ENCODE assay signal across 8 mouse cellular contexts in genomic region chr4:73042672-73043071, GRCm38 (mm10).
DNase-seq lines count a peak whose midpoint lies in the region; ATAC-seq and TF ChIP-seq lines count a peak whose summit lies in the region.

No protein-coding gene starts in this region.

- no peaks in the 10 kb centered on the region for H3K9me3 ChIP-seq in hindbrain, embryonic 11.5 days (ENCODE audit: control insufficient read depth, low read length)
- H3K9me3 ChIP-seq in hindbrain, embryonic 12.5 days (replicated peaks) = no peaks in the 10 kb centered on the region

- ATAC-seq in hindbrain, embryonic 11.5 days (ENCODE audit: low FRiP score) = no peak; the same call in 1 of the 2 replicates
- ATAC-seq in hindbrain, embryonic 12.5 days (ENCODE audit: low FRiP score) = no peak
- peak; percentile 45 to 56; a peak in 2 of 4 replicates for ATAC-seq in hematopoietic stem cell, adult 5-6 weeks (replicated peaks in 1 of 2; ENCODE audit: insufficient read depth in 1 of 2, low FRiP score in 2 of 2, low TSS enrichment in 1 of 2, low read depth in 1 of 2, poor library complexity in 2 of 2, severe bottlenecking in 2 of 2)

- no peak for TF ChIP-seq CTCF in thymus, adult 2 months (IDR thresholded peaks at IDR 0.05; ENCODE audit: borderline replicate concordance, control insufficient read depth, extremely low read depth, insufficient read depth, low read length, poor library complexity)

- no peak overlapping the region for H3K4me2 ChIP-seq in hindbrain, embryonic 11.5 days (replicated peaks; ENCODE audit: low read depth, low read length)
- H3K4me2 ChIP-seq in hindbrain, embryonic 12.5 days (replicated peaks) = no peak overlapping the region

- H3K27ac ChIP-seq in hindbrain, embryonic 11.5 days (ENCODE audit: low read depth, low read length) = no peak overlapping the region
- no peak overlapping the region for H3K27ac ChIP-seq in hindbrain, embryonic 12.5 days
- no peak overlapping the region for H3K27ac ChIP-seq in thymus, adult 2 months (ENCODE audit: control insufficient read depth, insufficient read depth, low read length)

- H3K4me1 ChIP-seq in hindbrain, embryonic 11.5 days (replicated peaks; ENCODE audit: control insufficient read depth, insufficient read depth, low read length) = no peaks in the 10 kb centered on the region
- no peaks in the 10 kb centered on the region for H3K4me1 ChIP-seq in hindbrain, embryonic 12.5 days
- H3K4me1 ChIP-seq in thymus, adult 2 months (replicated peaks; ENCODE audit: control insufficient read depth, insufficient read depth, low read length) = no peaks in the 10 kb centered on the region

- WGBS in hindbrain, embryonic 11.5 days = 26% methylated on average over 2 of the region's 2 CpGs
- 21% methylated on average over 2 of the region's 2 CpGs for WGBS in hindbrain, embryonic 12.5 days
- 13% methylated on average over 2 of the region's 2 CpGs for WGBS in thymus, adult 2 months

- TF ChIP-seq POLR2A in thymus, adult 2 months (IDR thresholded peaks at IDR 0.05; ENCODE audit: control insufficient read depth, extremely low read depth, insufficient read depth, low read length, poor library complexity) = no peak

- no peak overlapping the region for H3K9ac ChIP-seq in hindbrain, embryonic 11.5 days (ENCODE audit: low read depth, low read length)
- H3K9ac ChIP-seq in hindbrain, embryonic 12.5 days = no peak overlapping the region

- H3K27me3 ChIP-seq in hindbrain, embryonic 11.5 days (ENCODE audit: control insufficient read depth, insufficient read depth, low read length) = no peaks in the 10 kb centered on the region
- H3K27me3 ChIP-seq in hindbrain, embryonic 12.5 days = no peaks in the 10 kb centered on the region
- no peaks in the 10 kb centered on the region for H3K27me3 ChIP-seq in thymus, adult 2 months (ENCODE audit: control insufficient read depth, insufficient read depth, low read length)

- DNase-seq in hindbrain, embryonic 11.5 days (ENCODE audit: low spot score) = peak; percentile 54
- DNase-seq in right cerebral cortex, adult 18-20 months = peak; percentile 23
- DNase-seq in right cerebral cortex, postnatal 4 days = no peak
- no peak for DNase-seq in neural tube, embryonic 10.5 days (ENCODE audit: extremely low spot score, low spot score)
- DNase-seq in thymus, adult 2 months = no peak
- no peak for DNase-seq in c-Kit-positive CD71-positive TER-119-positive erythroid progenitor cells, embryonic 14.5 days (ENCODE audit: low spot score)

- H3K4me3 ChIP-seq in hindbrain, embryonic 11.5 days (ENCODE audit: low read depth, low read length) = no peak overlapping the region
- no peak overlapping the region for H3K4me3 ChIP-seq in hindbrain, embryonic 12.5 days
- no peak overlapping the region for H3K4me3 ChIP-seq in thymus, adult 2 months (ENCODE audit: control insufficient read depth, insufficient read depth, low read length)

- no peaks in the 10 kb centered on the region for H3K36me3 ChIP-seq in hindbrain, embryonic 11.5 days (ENCODE audit: control insufficient read depth, insufficient read depth, low read length)
- no peaks in the 10 kb centered on the region for H3K36me3 ChIP-seq in hindbrain, embryonic 12.5 days
- no peaks in the 10 kb centered on the region for H3K36me3 ChIP-seq in thymus, adult 2 months (ENCODE audit: control insufficient read depth, insufficient read depth, low read length)

Comparison
In these comparisons a context has a peak if more than half of its experiments do, and no peak if none do; other contexts are left out.
1. DNase-seq: peak in hindbrain, embryonic 11.5 days (single experiment) and right cerebral cortex, adult 18-20 months (single experiment); none in right cerebral cortex, postnatal 4 days (single experiment), neural tube, embryonic 10.5 days (single experiment), thymus, adult 2 months (single experiment) and c-Kit-positive CD71-positive TER-119-positive erythroid progenitor cells, embryonic 14.5 days (single experiment).
2. ATAC-seq: peak in hematopoietic stem cell, adult 5-6 weeks (2 of 2); none in hindbrain, embryonic 11.5 days (single experiment) and hindbrain, embryonic 12.5 days (single experiment).